Mouse (Mus musculus) limb, embryonic 14.5 days (tissue): ENCODE results near the gene Herc1. TPM values are rescaled to one million over a fixed set of nuclear protein-coding genes. Genes with fewer than 3 reads are reported as not detected.

ENCODE experiments used
- ATAC-seq: fragments of 200-750 bp; cut with Nextera tagmentation; 2 replicates; pipeline ENCODE4 v1.8.0; 2017; ENCODE audit warnings: low read depth, moderate number of reproducible peaks, moderate TSS enrichment; ENCODE audit not compliant: low FRiP score
- DNase-seq: peaks from one replicate; pipeline ENCODE4 v3.0.0-alpha.2; 2015; ENCODE audit warnings: low spot score
- H3K27ac ChIP-seq: fragments of 300-500 bp; sonication (generic); replicated peaks from 2 replicates; pipeline ENCODE4 v1.5.1; 2014; ENCODE audit warnings: low read depth, mild to moderate bottlenecking, low read length, moderate library complexity, mixed read lengths
- H3K27me3 ChIP-seq: fragments of 300-500 bp; sonication (generic); 2 replicates; pipeline ENCODE4 v1.6.1; 2014; ENCODE audit warnings: low read length, mixed read lengths; ENCODE audit not compliant: control insufficient read depth, insufficient read depth
- H3K36me3 ChIP-seq: fragments of 300-500 bp; sonication (generic); 2 replicates; pipeline ENCODE4 v1.6.1; 2014; ENCODE audit warnings: mild to moderate bottlenecking, low read length, moderate library complexity, mixed read lengths; ENCODE audit not compliant: control insufficient read depth, insufficient read depth
- H3K4me1 ChIP-seq: fragments of 300-500 bp; sonication (generic); 2 replicates; pipeline ENCODE4 v1.6.1; 2014; ENCODE audit warnings: antibody characterized with exemption, low read length, mixed read lengths; ENCODE audit not compliant: control insufficient read depth, insufficient read depth
- H3K4me2 ChIP-seq: fragments of 300-500 bp; sonication (generic); replicated peaks from 2 replicates; pipeline ENCODE4 v1.6.1; 2014; ENCODE audit warnings: low read depth, mild to moderate bottlenecking, low read length, moderate library complexity; ENCODE audit not compliant: severe bottlenecking
- H3K4me3 ChIP-seq: fragments of 300-500 bp; sonication (generic); replicated peaks from 2 replicates; pipeline ENCODE4 v1.5.1; 2014; ENCODE audit warnings: low read length
- H3K9ac ChIP-seq: fragments of 300-500 bp; sonication (generic); 2 replicates; pipeline ENCODE4 v1.6.1; 2014; ENCODE audit warnings: mild to moderate bottlenecking, low read depth, low read length, moderate library complexity; ENCODE audit not compliant: severe bottlenecking
- H3K9me3 ChIP-seq: fragments of 300-500 bp; sonication (generic); 2 replicates; pipeline ENCODE4 v1.6.1; 2016; ENCODE audit warnings: low read length; ENCODE audit not compliant: control insufficient read depth
- POLR2A ChIP-seq: fragments of 200-500 bp; IDR thresholded peaks from 2 replicates; pipeline ENCODE4 v1.8.0; 2012; ENCODE audit warnings: inconsistent platforms, mild to moderate bottlenecking, moderate library complexity, borderline replicate concordance; ENCODE audit not compliant: insufficient read depth, insufficient read length; ENCODE audit errors: extremely low read depth
- WGBS: fragments of 180-500 bp; shearing (Covaris S2); extraction: QIAGEN DNeasy Blood & Tissue Kit; methylation state at CpG from one replicate; pipeline ENCODE4 v1.1.7; 2014; 5-methylcytosine and 5-hydroxymethylcytosine counted together
- polyA plus RNA-seq, 2 experiments: library from polyadenylated mRNA; depleted of rRNA in 1 of 2; stranded (reverse) in 1 of 2; unstranded in 1 of 2; fragments of >200 nt; fragmentation: Nextera tagmentation in 1 of 2; extraction: Ambion mirVana in 1 of 2; gene quantifications; 2 replicates each; pipeline versions ENCODE4 v1.2.1 to v1.2.3; 2012 to 2014

The Herc1 gene
- polyA plus RNA-seq, 2 experiments, result 20.6 to 23.5 TPM

DNA sequence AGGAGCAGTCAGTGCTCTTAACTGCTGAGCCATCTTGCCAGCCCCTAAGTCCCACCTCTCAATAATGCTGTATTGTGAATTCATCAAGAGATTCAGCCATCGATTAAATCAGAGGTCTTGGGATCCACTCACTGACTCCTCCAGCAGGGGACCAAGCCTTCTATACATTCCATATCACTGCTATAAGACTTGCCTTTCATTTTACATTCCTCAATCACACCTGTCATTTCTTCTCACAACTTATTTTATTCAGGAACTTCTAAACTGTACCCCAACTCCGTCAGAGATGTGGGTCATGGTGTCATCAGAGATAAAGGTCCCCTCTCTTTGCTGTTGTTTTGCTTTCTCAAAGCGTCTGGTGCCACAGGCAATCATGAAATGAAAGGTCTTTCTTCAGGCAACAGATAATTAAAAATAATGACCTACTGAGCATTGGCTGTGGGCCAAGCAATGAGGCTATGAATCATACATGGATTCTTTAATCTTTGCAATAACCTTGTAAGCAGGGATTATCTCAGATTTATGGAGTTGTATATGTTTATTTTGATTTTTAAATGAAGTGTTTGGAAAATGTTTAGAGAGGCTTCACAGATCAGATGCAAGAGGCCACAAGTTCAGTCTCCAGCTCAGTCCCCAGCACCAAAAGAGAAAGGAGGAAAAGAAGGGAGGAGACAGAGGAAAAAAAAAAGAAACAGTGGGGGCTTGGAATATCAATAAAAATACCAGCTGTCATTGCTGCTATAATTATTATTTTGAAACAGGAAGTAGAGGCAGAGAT lies 12.1 kb upstream of the Herc1 start:
- 39% methylated on average over 3 of the region's 3 CpGs for WGBS
- ATAC-seq (no peak), DNase-seq (no peak)
- Histone ChIP-seq H3K9me3 (no peaks in the 10 kb centered on the region), H3K4me2 (no peak overlapping the region), H3K4me1 (no peaks in the 10 kb centered on the region), H3K4me3 (no peak overlapping the region), H3K36me3 (no peaks in the 10 kb centered on the region), H3K9ac (no peak overlapping the region), H3K27ac (no peak overlapping the region), H3K27me3 (no peaks in the 10 kb centered on the region)
- no peak for TF ChIP-seq POLR2A

DNA sequence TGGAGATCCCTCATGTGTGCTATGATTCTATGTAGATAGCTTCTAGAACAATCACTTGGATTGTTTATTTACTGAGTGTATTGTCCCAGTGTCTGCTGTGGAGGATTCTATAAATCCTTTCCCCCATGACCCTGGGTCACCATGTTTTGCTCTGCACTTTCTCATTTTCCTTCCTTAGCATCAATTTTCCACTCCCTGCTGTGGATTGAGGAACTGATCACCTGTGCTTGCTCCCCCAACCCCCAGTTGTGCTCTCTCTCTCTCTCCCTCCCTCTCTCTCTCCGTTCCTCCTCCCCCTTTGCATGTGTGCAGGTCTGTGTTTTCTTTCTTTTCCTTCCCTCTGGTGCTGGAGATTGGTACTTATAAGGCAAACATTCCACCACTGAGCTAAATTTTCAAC lies 10.5 kb upstream of the Herc1 start:
- H3K4me2 ChIP-seq, result no peak overlapping the region
- no peak overlapping the region for H3K4me3 ChIP-seq
- 47% methylated on average over 1 of the region's 1 CpGs for WGBS
- TF ChIP-seq POLR2A, result no peak
- no peaks in the 10 kb centered on the region for H3K36me3 ChIP-seq
- H3K4me1 ChIP-seq, result no peaks in the 10 kb centered on the region
- H3K27me3 ChIP-seq, result no peaks in the 10 kb centered on the region
- H3K9ac ChIP-seq, result no peak overlapping the region
- no peak overlapping the region for H3K27ac ChIP-seq
- no peak for DNase-seq
- ATAC-seq, result no peak
- H3K9me3 ChIP-seq, result no peaks in the 10 kb centered on the region

DNA sequence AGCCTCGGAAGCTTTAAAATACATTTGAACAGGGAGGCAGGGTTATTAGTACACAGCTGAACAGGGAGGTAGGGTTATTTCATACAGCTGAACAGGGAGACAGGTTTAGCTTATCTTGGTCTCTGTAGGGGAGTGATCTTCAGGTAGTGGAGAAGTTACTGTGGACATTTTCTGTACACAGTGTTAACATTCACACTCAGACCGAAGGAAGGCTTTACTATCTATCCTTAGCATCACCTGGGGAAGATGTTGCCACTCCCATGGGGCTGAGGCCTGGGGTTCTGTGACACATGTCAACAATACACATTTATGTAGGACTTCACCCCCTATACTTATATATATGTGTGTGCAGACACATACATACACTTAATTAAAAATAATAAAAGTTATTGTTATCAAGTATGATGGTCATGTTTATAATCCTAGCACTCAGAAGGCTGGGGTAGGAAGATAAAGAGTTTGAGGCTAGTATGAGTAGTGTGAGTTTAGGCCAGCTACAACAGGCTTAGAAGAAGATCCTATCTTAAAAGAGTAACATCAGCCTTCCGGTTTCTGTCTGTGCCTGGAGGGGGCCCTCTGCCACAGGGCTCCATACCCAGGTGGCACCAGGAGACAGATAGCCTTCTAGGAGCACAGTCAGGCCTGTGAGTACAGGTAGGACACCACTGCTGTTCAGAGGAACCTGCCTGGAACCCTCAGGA lies 9.7 kb upstream of the Herc1 start:
- no peaks in the 10 kb centered on the region for H3K36me3 ChIP-seq
- no peak overlapping the region for H3K4me2 ChIP-seq
- H3K9me3 ChIP-seq, result no peaks in the 10 kb centered on the region
- TF ChIP-seq POLR2A, result no peak
- ATAC-seq (no peak), DNase-seq (no peak)
- no peaks in the 10 kb centered on the region for H3K4me1 ChIP-seq
- H3K27me3 ChIP-seq, result no peaks in the 10 kb centered on the region
- H3K4me3 ChIP-seq, result no peak overlapping the region
- 84% methylated on average over 3 of the region's 3 CpGs for WGBS
- H3K9ac ChIP-seq, result no peak overlapping the region
- no peak overlapping the region for H3K27ac ChIP-seq

DNA sequence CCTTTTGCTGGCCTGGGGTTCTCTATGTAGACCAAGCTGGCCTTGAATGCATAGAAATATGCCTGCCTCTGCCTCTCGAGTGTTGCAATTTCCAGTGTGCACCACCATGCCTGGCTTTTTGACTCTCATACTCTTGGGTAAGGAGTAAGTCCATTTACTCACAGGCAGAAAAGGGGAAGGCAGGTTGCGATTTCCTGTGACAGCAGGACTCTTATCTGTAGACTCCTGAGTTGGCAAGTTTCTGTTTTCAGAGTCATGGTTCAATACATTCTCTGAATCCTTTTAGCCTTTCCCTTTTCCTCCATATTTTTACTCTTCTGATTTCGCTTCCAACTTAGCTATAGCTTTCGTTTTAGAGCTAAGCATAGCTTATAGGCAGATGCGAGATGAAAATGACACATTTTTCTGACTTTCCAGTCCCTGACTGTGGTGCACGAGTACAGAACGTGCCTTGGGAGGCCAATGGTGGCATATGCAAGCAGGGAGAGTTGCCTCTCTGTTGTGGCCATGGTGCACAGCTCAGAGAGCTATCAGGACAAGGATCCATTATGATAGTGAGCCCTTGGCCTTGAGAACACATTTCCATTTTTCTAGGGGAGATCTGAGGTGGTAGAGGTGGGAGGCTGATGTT lies 2.7 kb upstream of the Herc1 start:
- DNase-seq (no peak), ATAC-seq (no peak)
- no peak for TF ChIP-seq POLR2A
- 89% methylated on average over 7 of the region's 7 CpGs for WGBS
- no peak overlapping the region for H3K9ac ChIP-seq
- no peak overlapping the region for H3K4me3 ChIP-seq
- no peaks in the 10 kb centered on the region for H3K9me3 ChIP-seq
- no peak overlapping the region for H3K27ac ChIP-seq
- H3K4me2 ChIP-seq, result no peak overlapping the region
- H3K27me3 ChIP-seq, result no peaks in the 10 kb centered on the region
- no peaks in the 10 kb centered on the region for H3K36me3 ChIP-seq
- H3K4me1 ChIP-seq, result peaks cover 11% of the 10 kb centered on the region

DNA sequence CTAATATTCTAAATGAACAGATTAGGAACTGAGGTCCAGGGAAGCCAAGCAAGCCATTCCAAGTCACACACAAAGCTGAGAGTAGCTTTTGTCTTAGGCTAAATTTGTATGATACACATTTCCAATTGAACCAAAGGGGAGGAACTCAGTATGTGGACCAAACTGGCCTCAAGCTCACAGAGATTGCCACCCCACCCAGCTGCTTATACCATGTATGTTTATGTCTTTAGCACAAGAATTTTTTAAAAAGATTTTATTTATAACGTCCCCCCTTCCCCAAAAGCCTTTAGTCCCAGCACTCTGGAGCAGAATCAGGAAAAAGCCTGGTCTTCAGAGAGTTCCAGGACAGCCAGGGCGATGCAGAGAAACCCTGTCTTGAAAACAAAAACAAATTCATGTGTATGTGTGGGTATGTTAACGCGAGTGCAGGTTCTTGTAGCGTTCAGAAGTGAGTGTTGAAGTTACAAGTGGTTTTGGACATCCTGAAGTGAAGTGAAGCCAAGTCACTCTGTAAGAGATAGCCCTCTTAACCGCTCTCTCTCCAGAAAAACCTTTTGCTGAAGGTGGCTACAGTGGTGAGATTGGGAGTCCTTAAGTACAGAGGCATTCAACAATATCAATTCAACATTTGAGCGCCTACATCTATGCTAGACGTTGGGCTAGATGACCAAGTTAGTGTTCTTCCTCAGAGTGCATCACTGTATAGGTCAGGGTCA lies 948 bp upstream of the Herc1 start:
- H3K4me1 ChIP-seq, result peaks cover 11% of the 10 kb centered on the region
- H3K36me3 ChIP-seq, result no peaks in the 10 kb centered on the region
- no peak overlapping the region for H3K27ac ChIP-seq
- 43% methylated on average over 8 of the region's 8 CpGs for WGBS
- DNase-seq, result no peak
- H3K4me2 ChIP-seq, result peak overlapping the region; percentile 83
- no peak for ATAC-seq
- TF ChIP-seq POLR2A, result no peak
- no peaks in the 10 kb centered on the region for H3K9me3 ChIP-seq
- H3K9ac ChIP-seq, result peak overlapping the region; percentile 95
- H3K4me3 ChIP-seq, result peak overlapping the region; percentile 73
- H3K27me3 ChIP-seq, result no peaks in the 10 kb centered on the region
